Mouse (Mus musculus) stomach, postnatal 0 days (tissue): ENCODE measurements around the gene Cops7b. TPM values are rescaled to one million over a fixed set of nuclear protein-coding genes. Genes with fewer than 3 reads are reported as not detected.

Experiments
- ATAC-seq: fragments of 200-750 bp; cut with Nextera tagmentation; 2 replicates; pipeline ENCODE4 v1.8.0; 2017; ENCODE audit not compliant: low FRiP score, low TSS enrichment
- DNase-seq: peaks from one replicate; pipeline ENCODE4 v3.0.0-alpha.2; 2016; ENCODE audit warnings: low spot score
- H3K27ac ChIP-seq: fragments of 300-500 bp; sonication (generic); replicated peaks from 2 replicates; pipeline ENCODE4 v1.5.1; 2014; ENCODE audit warnings: mild to moderate bottlenecking, control low read depth
- H3K27me3 ChIP-seq: fragments of 300-500 bp; sonication (generic); 2 replicates; pipeline ENCODE4 v1.6.1; 2014; ENCODE audit warnings: low read length; ENCODE audit not compliant: control insufficient read depth, insufficient read depth
- H3K36me3 ChIP-seq: fragments of 300-500 bp; sonication (generic); 2 replicates; pipeline ENCODE4 v1.6.1; 2014; ENCODE audit warnings: low read length, mixed read lengths; ENCODE audit not compliant: control insufficient read depth, insufficient read depth
- H3K4me1 ChIP-seq: fragments of 300-500 bp; sonication (generic); replicated peaks from 2 replicates; pipeline ENCODE4 v1.6.1; 2014; ENCODE audit warnings: antibody characterized with exemption; ENCODE audit not compliant: control insufficient read depth, insufficient read depth
- H3K4me2 ChIP-seq: fragments of 300-500 bp; sonication (generic); replicated peaks from 2 replicates; pipeline ENCODE4 v1.6.1; 2014; ENCODE audit warnings: low read depth, mild to moderate bottlenecking, control low read depth, moderate library complexity
- H3K4me3 ChIP-seq: fragments of 300-500 bp; sonication (generic); 2 replicates; pipeline ENCODE4 v1.5.1; 2014; ENCODE audit warnings: low read depth, low read length, control low read depth
- H3K9ac ChIP-seq: fragments of 300-500 bp; sonication (generic); 2 replicates; pipeline ENCODE4 v1.6.1; 2014; ENCODE audit warnings: mild to moderate bottlenecking, low read length, control low read depth, mixed read lengths
- H3K9me3 ChIP-seq: fragments of 300-500 bp; sonication (generic); 2 replicates; pipeline ENCODE4 v1.6.1; 2016; ENCODE audit warnings: low read length; ENCODE audit not compliant: control insufficient read depth
- CTCF ChIP-seq: IDR thresholded peaks from 2 replicates; pipeline ENCODE4 v1.5.1; 2016; ENCODE audit warnings: antibody characterized with exemption, low read depth, mild to moderate bottlenecking, moderate library complexity
- EP300 ChIP-seq: optimal IDR thresholded peaks from 2 replicates; pipeline ENCODE3; 2016; ENCODE audit warnings: antibody characterized with exemption
- WGBS: fragments of 180-500 bp; shearing (Covaris S2); extraction: QIAGEN DNeasy Blood & Tissue Kit; methylation state at CpG from one replicate; pipeline ENCODE4 v1.1.7; 2014; 5-methylcytosine and 5-hydroxymethylcytosine counted together
- polyA plus RNA-seq: library from polyadenylated mRNA; unstranded; fragments of >200 nt; fragmentation: Nextera tagmentation; extraction: Ambion mirVana; gene quantifications from 2 replicates; pipeline ENCODE4 v1.2.1, GENCODE M21; 2015

The Cops7b gene
- polyA plus RNA-seq, 1 experiment from 2014 or later = 14.9 TPM

GRCm38 (mm10) chr1:86623001-86624000 lies 40.6 kb downstream of the Cops7b start:
- H3K4me2 ChIP-seq = 0 out of 2 replicates have a peak overlapping the region, but pooled peaks have one; percentile 11
- H3K27ac ChIP-seq = no peak overlapping the region
- 28% methylated on average over 16 of the region's 16 CpGs for WGBS
- peak; percentile 75 for ATAC-seq
- TF ChIP-seq EP300 = no peak
- no peak for TF ChIP-seq CTCF
- H3K9ac ChIP-seq = no peak overlapping the region
- H3K9me3 ChIP-seq = no peaks in the 10 kb centered on the region
- no peaks in the 10 kb centered on the region for H3K36me3 ChIP-seq
- H3K27me3 ChIP-seq = no peaks in the 10 kb centered on the region
- peak; percentile 26 for DNase-seq
- H3K4me3 ChIP-seq = no peak overlapping the region
- H3K4me1 ChIP-seq = no peaks in the 10 kb centered on the region

DNA sequence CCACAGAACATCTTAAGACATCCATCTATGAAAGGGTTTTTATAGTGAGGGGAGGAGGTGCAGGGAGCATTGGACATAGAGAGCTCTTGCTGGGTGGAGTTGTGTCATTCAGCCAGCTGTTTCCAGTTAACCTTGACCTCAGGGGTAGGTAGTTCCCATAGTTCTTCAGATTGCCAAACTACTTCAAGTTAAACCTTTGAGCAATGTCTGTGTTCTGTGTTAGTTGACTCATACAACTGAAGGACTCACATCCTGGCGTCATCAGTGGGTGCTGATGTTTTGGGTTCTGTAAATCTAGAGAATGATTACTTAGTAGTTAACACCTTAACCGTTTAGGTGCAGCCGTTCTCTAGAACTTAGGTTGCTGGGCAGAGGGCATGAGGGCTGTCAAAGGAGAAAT lies 45.6 kb downstream of the Cops7b start:
- no peaks in the 10 kb centered on the region for H3K4me1 ChIP-seq
- WGBS = 57% methylated on average over 3 of the region's 3 CpGs
- TF ChIP-seq EP300 = no peak
- TF ChIP-seq CTCF = no peak
- no peak overlapping the region for H3K4me3 ChIP-seq
- no peak overlapping the region for H3K9ac ChIP-seq
- H3K27me3 ChIP-seq = no peaks in the 10 kb centered on the region
- no peak overlapping the region for H3K27ac ChIP-seq
- H3K4me2 ChIP-seq = no peak overlapping the region
- no peak for DNase-seq
- no peaks in the 10 kb centered on the region for H3K9me3 ChIP-seq
- ATAC-seq = no peak
- H3K36me3 ChIP-seq = no peaks in the 10 kb centered on the region

DNA sequence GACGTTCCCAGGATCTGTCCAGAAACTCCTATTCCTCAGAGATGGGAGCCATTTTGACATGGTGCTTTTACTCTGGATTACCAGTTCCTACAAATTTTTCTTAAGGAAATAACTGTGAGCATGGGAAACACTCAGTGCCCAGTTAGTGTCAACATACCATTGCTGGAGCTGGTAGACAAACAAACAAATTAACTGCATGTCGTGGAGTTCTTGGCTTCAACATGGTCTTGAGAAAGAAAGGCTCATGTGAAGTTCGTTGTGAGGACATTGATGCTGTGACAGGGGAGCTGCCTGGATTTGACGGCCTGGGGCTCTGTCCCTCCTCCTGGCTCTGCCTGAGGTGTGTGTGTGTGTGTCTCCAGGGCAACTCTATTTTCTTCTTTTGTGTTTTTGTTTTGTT lies 47.2 kb downstream of the Cops7b start:
- 45% methylated on average over 4 of the region's 4 CpGs for WGBS

GRCm38 (mm10) chr1:86630527-86630926 lies 47.8 kb downstream of the Cops7b start:
- no peak for TF ChIP-seq CTCF
- TF ChIP-seq EP300 = no peak
- Histone ChIP-seq H3K9me3 (no peaks in the 10 kb centered on the region), H3K9ac (no peak overlapping the region), H3K4me3 (no peak overlapping the region), H3K27me3 (no peaks in the 10 kb centered on the region), H3K27ac (no peak overlapping the region), H3K4me1 (no peaks in the 10 kb centered on the region), H3K4me2 (no peak overlapping the region), H3K36me3 (no peaks in the 10 kb centered on the region)
- DNase-seq (no peak), ATAC-seq (no peak)
- WGBS = 66% methylated on average over 4 of the region's 4 CpGs

More for the DNA sequence above, 47.2 kb downstream of the Cops7b start:
- ATAC-seq = no peak
- H3K4me3 ChIP-seq = no peak overlapping the region
- H3K27me3 ChIP-seq = no peaks in the 10 kb centered on the region
- H3K4me1 ChIP-seq = no peaks in the 10 kb centered on the region
- no peak for DNase-seq
- no peaks in the 10 kb centered on the region for H3K9me3 ChIP-seq
- no peak overlapping the region for H3K9ac ChIP-seq
- H3K4me2 ChIP-seq = no peak overlapping the region
- TF ChIP-seq EP300 (no peak), CTCF (no peak)
- no peak overlapping the region for H3K27ac ChIP-seq
- H3K36me3 ChIP-seq = no peaks in the 10 kb centered on the region

GRCm38 (mm10) chr1:86632732-86633380 lies 50.2 kb downstream of the Cops7b start:
- Histone ChIP-seq H3K4me3 (no peak overlapping the region), H3K9me3 (no peaks in the 10 kb centered on the region), H3K27me3 (no peaks in the 10 kb centered on the region), H3K4me1 (no peaks in the 10 kb centered on the region), H3K4me2 (no peak overlapping the region), H3K9ac (no peak overlapping the region), H3K27ac (peak overlapping the region; percentile 65), H3K36me3 (no peaks in the 10 kb centered on the region)
- no peak for TF ChIP-seq CTCF
- no peak for TF ChIP-seq EP300
- ATAC-seq (peak; percentile 21; the same call in 1 of the 2 replicates), DNase-seq (no peak)
- WGBS = 33% methylated on average over 6 of the region's 6 CpGs
